8 mouse cellular contexts compared by ENCODE assay signal in the genomic region with DNA sequence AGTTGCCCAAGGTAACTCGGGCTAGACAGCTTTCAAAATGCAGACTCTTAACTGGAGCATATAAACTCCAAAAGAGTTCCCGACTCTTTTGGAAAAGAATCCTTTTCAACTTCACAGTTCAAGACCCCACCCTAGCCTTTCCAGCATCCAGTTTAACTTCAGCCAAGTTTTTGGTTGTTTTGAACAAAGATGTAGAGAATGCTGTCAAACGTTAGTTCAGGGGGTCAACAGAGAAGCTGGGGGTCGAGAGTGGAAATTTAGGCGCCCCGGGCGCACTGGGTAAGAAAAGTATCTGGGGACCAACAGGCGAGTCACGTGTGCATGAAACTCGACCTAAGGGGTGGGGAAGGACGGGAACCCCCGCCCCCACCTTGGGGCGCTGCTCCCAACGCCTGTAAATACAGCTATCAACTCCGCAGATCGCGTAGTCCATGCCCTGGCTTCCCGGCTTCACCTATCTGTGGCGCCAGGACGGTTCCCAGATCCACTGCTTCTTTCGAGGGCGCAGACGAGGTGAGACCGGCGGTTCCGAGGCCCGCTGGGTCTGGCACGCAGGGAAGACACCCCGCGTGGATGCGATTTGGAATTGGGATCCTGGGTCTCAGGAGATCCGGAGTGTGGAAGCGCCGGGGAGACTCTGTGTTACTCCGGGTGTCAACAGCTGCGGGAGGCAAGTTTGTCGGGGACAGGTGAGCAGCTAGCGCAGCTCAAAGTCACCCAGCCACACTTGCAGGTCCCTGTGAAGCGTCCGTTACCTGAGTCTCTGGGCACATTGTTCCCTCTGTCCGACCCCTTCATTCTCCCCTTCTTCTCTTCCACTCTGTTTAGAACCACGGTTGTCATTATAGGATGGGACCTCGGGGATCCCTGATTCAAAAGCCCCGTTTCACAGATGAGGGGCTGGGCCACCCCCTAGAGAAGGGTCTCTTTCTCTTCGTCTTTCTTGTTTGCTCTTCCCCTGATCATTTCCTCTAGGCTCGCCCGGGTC. TPM values are rescaled to one million over a fixed set of nuclear protein-coding genes. Genes with fewer than 3 reads are reported as not detected.
DNase-seq lines count a peak whose midpoint lies in the region; ATAC-seq and TF ChIP-seq lines count a peak whose summit lies in the region.

No protein-coding gene starts in this region.

- no peaks in the 10 kb centered on the region for H3K27me3 ChIP-seq in C2C12 (ENCODE audit: control insufficient read depth, insufficient read depth, insufficient read length)
- peaks cover 6% of the 10 kb centered on the region; the same call in 1 of the 2 replicates for H3K27me3 ChIP-seq in intestine, embryonic 14.5 days (replicated peaks; ENCODE audit: control insufficient read depth, insufficient read depth, low read length)

- H3K4me2 ChIP-seq in intestine, embryonic 14.5 days (ENCODE audit: low read length), result peak overlapping the region; percentile 95

- H3K4me3 ChIP-seq in C2C12 (ENCODE audit: insufficient read depth, poor library complexity, severe bottlenecking), result peak overlapping the region; percentile 29
- peak overlapping the region; percentile 72 for H3K4me3 ChIP-seq in intestine, embryonic 14.5 days (ENCODE audit: low read depth, low read length)

- no peaks in the 10 kb centered on the region for H3K79me3 ChIP-seq in C2C12 (ENCODE audit: low read depth)

- peak; percentile 54 for DNase-seq in ZHBTc4 (ENCODE audit: low read depth, low spot score)
- DNase-seq in forelimb bud, embryonic 11.5 days (ENCODE audit: low read depth, low spot score), result peak; percentile 58
- DNase-seq in intestine, embryonic 14.5 days (ENCODE audit: low spot score), result peak; percentile 82
- DNase-seq in lung, postnatal 36 days, result peak; percentile 13
- peak; percentile 53 to 70 for DNase-seq in spleen, postnatal 36 days (ENCODE audit: low spot score in 2 of 2)
- no peak for DNase-seq in right cerebral cortex, postnatal 10 days (ENCODE audit: low spot score in 2 of 2)
- DNase-seq in layer of hippocampus, adult 9-11 months, result no peak

- no peaks in the 10 kb centered on the region for H3K9me3 ChIP-seq in intestine, embryonic 14.5 days (ENCODE audit: control insufficient read depth, low read length)

- H3K4me1 ChIP-seq in intestine, embryonic 14.5 days (replicated peaks; ENCODE audit: control insufficient read depth, insufficient read depth, low read length), result peaks cover 22% of the 10 kb centered on the region

- WGBS in intestine, embryonic 14.5 days, result under 1% methylated on average over 47 of the region's 47 CpGs

- H3K9ac ChIP-seq in intestine, embryonic 14.5 days (ENCODE audit: low read length), result peak overlapping the region; percentile 76

- H3K36me3 ChIP-seq in C2C12 (ENCODE audit: control insufficient read depth, insufficient read depth), result no peaks in the 10 kb centered on the region
- peaks cover 1% of the 10 kb centered on the region; the same call in 1 of the 2 replicates for H3K36me3 ChIP-seq in intestine, embryonic 14.5 days (ENCODE audit: control insufficient read depth, insufficient read depth, low read length)

- H3ac ChIP-seq in C2C12 (ENCODE audit: control insufficient read depth, insufficient read length, low read depth), result peak overlapping the region; percentile 85

- H3K27ac ChIP-seq in intestine, embryonic 14.5 days (ENCODE audit: low read depth), result peak overlapping the region; percentile 94

- TF ChIP-seq CTCF in C2C12 (IDR thresholded peaks at IDR 0.05; ENCODE audit: control insufficient read depth, insufficient read depth, insufficient read length), result no peak

- peak; percentile 33 for ATAC-seq in intestine, embryonic 14.5 days (replicated peaks; ENCODE audit: low FRiP score, low TSS enrichment, low read depth)

- no peaks in the 10 kb centered on the region for H3K79me2 ChIP-seq in C2C12 (ENCODE audit: control insufficient read depth, insufficient read depth)

TF ChIP-seq in C2C12, 6 proteins besides CTCF, POLR2A, EP300 and RAD21:
- TF ChIP-seq MAX (IDR thresholded peaks at IDR 0.05) (no peak), USF1 (IDR thresholded peaks at IDR 0.05; ENCODE audit: low read depth) (peak; percentile 92)

RNA-seq across cellular contexts. Expression of a gene that starts 0.6 kb away (rescaled TPM):
- 6.6 TPM for polyA plus RNA-seq in C2C12 (2012; fragmentation: generic; extraction: Trizol)
- polyA plus RNA-seq in intestine, embryonic 14.5 days (2014; fragmentation: Nextera tagmentation; extraction: Ambion mirVana), result 18.3 and 18.7 TPM in 2 replicates

RNA-seq across cellular contexts. Expression of a gene that starts 12.5 kb away (rescaled TPM):
- polyA plus RNA-seq in C2C12 (2012; fragmentation: generic; extraction: Trizol), result 108 TPM
- 73.7 and 75.5 TPM in 2 replicates for polyA plus RNA-seq in intestine, embryonic 14.5 days (2014; fragmentation: Nextera tagmentation; extraction: Ambion mirVana)

RNA-seq across cellular contexts. Expression of a gene that starts 16.8 kb away (rescaled TPM):
- 0.06 TPM for polyA plus RNA-seq in C2C12 (2012; fragmentation: generic; extraction: Trizol)
- polyA plus RNA-seq in intestine, embryonic 14.5 days (2014; fragmentation: Nextera tagmentation; extraction: Ambion mirVana), result 0.27 TPM in 1 of 2 replicates, not detected in the other

RNA-seq across cellular contexts. Expression of a gene that starts 40.7 kb away (rescaled TPM):
- polyA plus RNA-seq in C2C12 (2012; fragmentation: generic; extraction: Trizol), result 16.2 TPM
- 33.2 and 33.3 TPM in 2 replicates for polyA plus RNA-seq in intestine, embryonic 14.5 days (2014; fragmentation: Nextera tagmentation; extraction: Ambion mirVana)

RNA-seq across cellular contexts. Expression of a gene that starts 47.2 kb away (rescaled TPM):
- 0.18 TPM for polyA plus RNA-seq in C2C12 (2012; fragmentation: generic; extraction: Trizol)
- polyA plus RNA-seq in intestine, embryonic 14.5 days (2014; fragmentation: Nextera tagmentation; extraction: Ambion mirVana), result 0.99 and 1.9 TPM in 2 replicates

Comparison
In these comparisons a context has a peak if more than half of its experiments do, and no peak if none do; other contexts are left out.
1. DNase-seq: peak in ZHBTc4 (single experiment), forelimb bud, embryonic 11.5 days (single experiment), intestine, embryonic 14.5 days (single experiment), lung, postnatal 36 days (single experiment) and spleen, postnatal 36 days (2 of 2); none in right cerebral cortex, postnatal 10 days (0 of 2) and layer of hippocampus, adult 9-11 months (single experiment).